Mouse (Mus musculus): Measurements from ENCODE around the gene Ppp2r5b. TPM values are rescaled to one million over a fixed set of nuclear protein-coding genes. Genes with fewer than 3 reads are reported as not detected.
A peak's percentile ranks its signal among the peaks of the same experiment; 100 is the strongest.

Ppp2r5b gene
- 10 to 100 TPM; 28.8 to 32.5 TPM for total RNA-seq (2021)
- long read RNA-seq, experiment 1, transcript Ppp2r5b-201 (14 exons, 2,742 nt) = major isoform, 26 of 37 reads
- long read RNA-seq, experiment 1, partial matches to known transcripts = 1 of 37 reads
- long read RNA-seq, experiment 1, other reads (novel, unspliced or antisense) = 10 of 37 reads
- long read RNA-seq, experiment 2, transcript Ppp2r5b-201 (14 exons, 2,742 nt) = major isoform, 50 of 63 reads
- long read RNA-seq, experiment 2, partial matches to known transcripts = 4 of 63 reads
- long read RNA-seq, experiment 2, other reads (novel, unspliced or antisense) = 9 of 63 reads

GRCm38 (mm10) chr19:6235084-6236052 is at the start of gene Ppp2r5b:
Gene Ppp2r5b (minus strand): TSS chr19:6235872.
- DNase-seq = peak; percentile 95

- no peak for DNase-seq
Observed at GRCm38 (mm10) chr19:6285226-6285625, 49.6 kb upstream of the Ppp2r5b start.

- no peak for DNase-seq
Observed at GRCm38 (mm10) chr19:6284502-6284901, 48.8 kb upstream of the Ppp2r5b start.

GRCm38 (mm10) chr19:6283001-6283400 is 47.3 kb upstream of the Ppp2r5b start:
- DNase-seq = no peak

- DNase-seq = no peak
Observed at GRCm38 (mm10) chr19:6281122-6282020, 45.7 kb upstream of the Ppp2r5b start.

GRCm38 (mm10) chr19:6280554-6280953 is 44.9 kb upstream of the Ppp2r5b start:
- no peak for DNase-seq

GRCm38 (mm10) chr19:6279481-6280144 is 43.9 kb upstream of the Ppp2r5b start:
- DNase-seq = no peak

GRCm38 (mm10) chr19:6278439-6279073 is 42.9 kb upstream of the Ppp2r5b start:
- DNase-seq = no peak

GRCm38 (mm10) chr19:6277661-6278438 is 42.2 kb upstream of the Ppp2r5b start:
- peak; percentile 84 for DNase-seq

GRCm38 (mm10) chr19:6276426-6277421 is 41.1 kb upstream of the Ppp2r5b start, which contains the start of gene Ehd1:
Gene Ehd1 (plus strand): TSS chr19:6276725.
- DNase-seq = peak; percentile 98

GRCm38 (mm10) chr19:6275740-6276389 is 40.2 kb upstream of the Ppp2r5b start:
- DNase-seq = peak; percentile 51

GRCm38 (mm10) chr19:6273998-6274608 is 38.4 kb upstream of the Ppp2r5b start:
- DNase-seq = peak; percentile 52

- no peak for DNase-seq
Observed at GRCm38 (mm10) chr19:6273592-6273991, 37.9 kb upstream of the Ppp2r5b start.

GRCm38 (mm10) chr19:6272738-6273137 is 37.1 kb upstream of the Ppp2r5b start:
- DNase-seq = no peak

GRCm38 (mm10) chr19:6272053-6272452 is 36.4 kb upstream of the Ppp2r5b start:
- DNase-seq = no peak

GRCm38 (mm10) chr19:6271206-6271605 is 35.5 kb upstream of the Ppp2r5b start:
- DNase-seq = no peak

GRCm38 (mm10) chr19:6270661-6271060 is 35.0 kb upstream of the Ppp2r5b start:
- DNase-seq = no peak
